Mouse (Mus musculus) lung, embryonic 15.5 days (tissue): ENCODE measurements around the gene Ppp4r1. TPM values are rescaled to one million over a fixed set of nuclear protein-coding genes. Genes with fewer than 3 reads are reported as not detected.

ENCODE experiments used
- ATAC-seq: fragments of 200-750 bp; cut with Nextera tagmentation; 2 replicates; pipeline ENCODE4 v1.8.0; 2017; ENCODE audit warnings: moderate number of reproducible peaks, borderline replicate concordance; ENCODE audit not compliant: low FRiP score, low TSS enrichment; ENCODE audit errors: extremely low read depth
- H3K27ac ChIP-seq: fragments of 300-500 bp; sonication (generic); 2 replicates; pipeline ENCODE4 v1.5.1; 2015; ENCODE audit warnings: moderate library complexity, mild to moderate bottlenecking, inconsistent platforms
- H3K27me3 ChIP-seq: fragments of 300-500 bp; sonication (generic); 2 replicates; pipeline ENCODE4 v1.6.1; 2015; ENCODE audit warnings: inconsistent platforms
- H3K36me3 ChIP-seq: fragments of 300-500 bp; sonication (generic); 2 replicates; pipeline ENCODE4 v1.6.1; 2015; ENCODE audit warnings: inconsistent platforms
- H3K4me1 ChIP-seq: fragments of 300-500 bp; sonication (generic); 2 replicates; pipeline ENCODE4 v1.6.1; 2015; ENCODE audit warnings: inconsistent platforms
- H3K4me2 ChIP-seq: fragments of 300-500 bp; sonication (generic); 2 replicates; pipeline ENCODE4 v1.6.1; 2015; ENCODE audit warnings: inconsistent platforms, mild to moderate bottlenecking, moderate library complexity
- H3K4me3 ChIP-seq: fragments of 300-500 bp; sonication (generic); 2 replicates; pipeline ENCODE4 v1.5.1; 2015; ENCODE audit warnings: mild to moderate bottlenecking, inconsistent platforms
- H3K9ac ChIP-seq: fragments of 300-500 bp; sonication (generic); 2 replicates; pipeline ENCODE4 v1.6.1; 2015; ENCODE audit warnings: inconsistent platforms
- H3K9me3 ChIP-seq: fragments of 300-500 bp; sonication (generic); 2 replicates; pipeline ENCODE4 v1.6.1; 2016; ENCODE audit warnings: inconsistent platforms
- WGBS: fragments of 180-500 bp; shearing (Covaris S2); methylation state at CpG from one replicate; pipeline ENCODE4 v1.1.7; 2015; 5-methylcytosine and 5-hydroxymethylcytosine counted together
- polyA plus RNA-seq: library from polyadenylated mRNA; unstranded; fragments of >200 nt; fragmentation: Nextera tagmentation; extraction: Ambion mirVana; gene quantifications from 2 replicates; pipeline ENCODE4 v1.2.1, GENCODE M21; 2015

Gene Ppp4r1
- polyA plus RNA-seq, 1 experiment from 2014 or later, result 42.8 TPM

GRCm38 (mm10) chr17:65774439-65774838 is 7.9 kb upstream of the Ppp4r1 start:
- no peak overlapping the region for H3K4me3 ChIP-seq
- no peaks in the 10 kb centered on the region for H3K9me3 ChIP-seq
- H3K27ac ChIP-seq, result no peak overlapping the region
- 37% methylated on average over 7 of the region's 7 CpGs for WGBS
- no peaks in the 10 kb centered on the region for H3K27me3 ChIP-seq
- no peak overlapping the region for H3K4me2 ChIP-seq
- no peak for ATAC-seq
- no peaks in the 10 kb centered on the region for H3K36me3 ChIP-seq
- H3K9ac ChIP-seq, result no peak overlapping the region
- peaks cover 17% of the 10 kb centered on the region for H3K4me1 ChIP-seq

- Histone ChIP-seq H3K4me1 (peaks cover 15% of the 10 kb centered on the region), H3K4me3 (no peak overlapping the region), H3K9me3 (no peaks in the 10 kb centered on the region), H3K36me3 (no peaks in the 10 kb centered on the region), H3K9ac (no peak overlapping the region), H3K4me2 (no peak overlapping the region), H3K27me3 (no peaks in the 10 kb centered on the region), H3K27ac (no peak overlapping the region)
- ATAC-seq, result no peak
- 66% methylated on average over 1 of the region's 1 CpGs for WGBS
Observed at GRCm38 (mm10) chr17:65776228-65776627, 6.1 kb upstream of the Ppp4r1 start.

- Histone ChIP-seq H3K4me1 (peaks cover 17% of the 10 kb centered on the region; the same call in 1 of the 2 replicates), H3K4me2 (no peak overlapping the region), H3K36me3 (no peaks in the 10 kb centered on the region), H3K27ac (no peak overlapping the region), H3K9me3 (no peaks in the 10 kb centered on the region), H3K4me3 (no peak overlapping the region), H3K9ac (no peak overlapping the region), H3K27me3 (no peaks in the 10 kb centered on the region)
- no peak for ATAC-seq
- 84% methylated on average over 4 of the region's 4 CpGs for WGBS
Observed at GRCm38 (mm10) chr17:65777461-65777860, 4.9 kb upstream of the Ppp4r1 start.

- Histone ChIP-seq H3K9me3 (no peaks in the 10 kb centered on the region), H3K27ac (no peak overlapping the region), H3K27me3 (no peaks in the 10 kb centered on the region), H3K36me3 (peaks cover 4% of the 10 kb centered on the region; the same call in 1 of the 2 replicates), H3K4me1 (peaks cover 22% of the 10 kb centered on the region), H3K9ac (no peak overlapping the region), H3K4me2 (no peak overlapping the region), H3K4me3 (no peak overlapping the region)
- no peak for ATAC-seq
- WGBS, result 70% methylated on average over 2 of the region's 2 CpGs
Observed at GRCm38 (mm10) chr17:65780970-65781369, 1.4 kb upstream of the Ppp4r1 start.

GRCm38 (mm10) chr17:65783182-65784161 is 1.1 kb downstream of the Ppp4r1 start:
- peaks cover 4% of the 10 kb centered on the region; the same call in 1 of the 2 replicates for H3K36me3 ChIP-seq
- H3K4me3 ChIP-seq, result peak overlapping the region; percentile 94
- H3K4me2 ChIP-seq, result peak overlapping the region; percentile 66
- H3K9me3 ChIP-seq, result no peaks in the 10 kb centered on the region
- H3K9ac ChIP-seq, result peak overlapping the region; percentile 99
- no peaks in the 10 kb centered on the region for H3K27me3 ChIP-seq
- peak; percentile 74 for ATAC-seq
- H3K4me1 ChIP-seq, result peaks cover 35% of the 10 kb centered on the region
- peak overlapping the region; percentile 96 for H3K27ac ChIP-seq
- WGBS, result 1% methylated on average over 47 of the region's 135 CpGs

- ATAC-seq, result no peak
- WGBS, result 56% methylated on average over 8 of the region's 8 CpGs
Observed at GRCm38 (mm10) chr17:65784610-65785140, 2.3 kb downstream of the Ppp4r1 start.

GRCm38 (mm10) chr17:65785707-65786106 is 3.3 kb downstream of the Ppp4r1 start:
- H3K36me3 ChIP-seq, result peaks cover 4% of the 10 kb centered on the region; the same call in 1 of the 2 replicates
- no peak for ATAC-seq
- peaks cover 44% of the 10 kb centered on the region for H3K4me1 ChIP-seq
- H3K9me3 ChIP-seq, result no peaks in the 10 kb centered on the region
- H3K9ac ChIP-seq, result no peak overlapping the region
- no peak overlapping the region for H3K27ac ChIP-seq
- no peaks in the 10 kb centered on the region for H3K27me3 ChIP-seq
- no peak overlapping the region for H3K4me2 ChIP-seq
- no peak overlapping the region for H3K4me3 ChIP-seq

More at GRCm38 (mm10) chr17:65784610-65785140, 2.3 kb downstream of the Ppp4r1 start:
- no peaks in the 10 kb centered on the region for H3K9me3 ChIP-seq
- H3K4me2 ChIP-seq, result peak overlapping the region; percentile 66
- H3K27me3 ChIP-seq, result no peaks in the 10 kb centered on the region
- peaks cover 4% of the 10 kb centered on the region; the same call in 1 of the 2 replicates for H3K36me3 ChIP-seq
- peak overlapping the region; percentile 94 for H3K4me3 ChIP-seq
- H3K27ac ChIP-seq, result peak overlapping the region; percentile 50; the same call in 1 of the 2 replicates
- H3K4me1 ChIP-seq, result peaks cover 44% of the 10 kb centered on the region
- peak overlapping the region; percentile 19; the same call in 1 of the 2 replicates for H3K9ac ChIP-seq

- no peak overlapping the region for H3K4me3 ChIP-seq
- peaks cover 41% of the 10 kb centered on the region for H3K4me1 ChIP-seq
- no peaks in the 10 kb centered on the region for H3K27me3 ChIP-seq
- no peak overlapping the region for H3K27ac ChIP-seq
- H3K9me3 ChIP-seq, result no peaks in the 10 kb centered on the region
- peaks cover 4% of the 10 kb centered on the region; the same call in 1 of the 2 replicates for H3K36me3 ChIP-seq
- H3K4me2 ChIP-seq, result no peak overlapping the region
- no peak overlapping the region for H3K9ac ChIP-seq
- 62% methylated on average over 7 of the region's 7 CpGs for WGBS
- ATAC-seq, result no peak
Observed at GRCm38 (mm10) chr17:65786225-65786624, 3.9 kb downstream of the Ppp4r1 start.

- Histone ChIP-seq H3K4me1 (peaks cover 33% of the 10 kb centered on the region), H3K4me3 (no peak overlapping the region), H3K36me3 (peaks cover 4% of the 10 kb centered on the region; the same call in 1 of the 2 replicates), H3K27me3 (no peaks in the 10 kb centered on the region), H3K27ac (no peak overlapping the region), H3K4me2 (no peak overlapping the region), H3K9ac (no peak overlapping the region), H3K9me3 (no peaks in the 10 kb centered on the region)
- WGBS, result 81% methylated on average over 4 of the region's 4 CpGs
- ATAC-seq, result no peak
Observed at GRCm38 (mm10) chr17:65787261-65787660, 4.9 kb downstream of the Ppp4r1 start.

GRCm38 (mm10) chr17:65788542-65789291 is 6.3 kb downstream of the Ppp4r1 start:
- Histone ChIP-seq H3K9me3 (no peaks in the 10 kb centered on the region), H3K27me3 (no peaks in the 10 kb centered on the region), H3K36me3 (peaks cover 4% of the 10 kb centered on the region; the same call in 1 of the 2 replicates), H3K4me2 (no peak overlapping the region), H3K9ac (no peak overlapping the region), H3K27ac (no peak overlapping the region), H3K4me1 (peaks cover 33% of the 10 kb centered on the region), H3K4me3 (no peak overlapping the region)
- peak; percentile 56; the same call in 1 of the 2 replicates for ATAC-seq
- WGBS, result 50% methylated on average over 12 of the region's 12 CpGs

- peaks cover 4% of the 10 kb centered on the region; the same call in 1 of the 2 replicates for H3K36me3 ChIP-seq
- peaks cover 30% of the 10 kb centered on the region for H3K4me1 ChIP-seq
- no peak overlapping the region for H3K9ac ChIP-seq
- WGBS, result 85% methylated on average over 6 of the region's 6 CpGs
- no peak overlapping the region for H3K4me3 ChIP-seq
- H3K27ac ChIP-seq, result no peak overlapping the region
- H3K9me3 ChIP-seq, result no peaks in the 10 kb centered on the region
- H3K27me3 ChIP-seq, result no peaks in the 10 kb centered on the region
- no peak for ATAC-seq
- H3K4me2 ChIP-seq, result no peak overlapping the region
Observed at GRCm38 (mm10) chr17:65789576-65789975, 7.2 kb downstream of the Ppp4r1 start.
